Mouse (Mus musculus): ENCODE measurements around the gene Rpl35a.

- no peak for TF ChIP-seq CTCF (IDR thresholded peaks at IDR 0.05; ENCODE audit: insufficient read depth, low read depth, low read length)
- TF ChIP-seq POLR2A (IDR thresholded peaks at IDR 0.05; ENCODE audit: insufficient read depth, low read depth, low read length) = no peak
Measured at GRCm38 (mm10) chr16:33013801-33014200, 42.5 kb upstream of the Rpl35a start.
